Mouse (Mus musculus) kidney, adult 10 weeks (tissue): ENCODE data around the gene Hoxa6. TPM values are rescaled to one million over a fixed set of nuclear protein-coding genes. Genes with fewer than 3 reads are reported as not detected.

Source experiments
- polyA plus RNA-seq: library from polyadenylated mRNA; stranded (reverse); fragments of 350-450 nt; fragmentation: Illumina TruSeq; extraction: RNeasy Lipid Tissue Mini Kit (QIAGEN cat#74804); gene quantifications from one replicate; pipeline ENCODE4 v1.2.3, GENCODE M21; 2014; ENCODE audit warnings: low read depth, low replicate concordance

The Hoxa6 gene
- not detected for polyA plus RNA-seq

DNA sequence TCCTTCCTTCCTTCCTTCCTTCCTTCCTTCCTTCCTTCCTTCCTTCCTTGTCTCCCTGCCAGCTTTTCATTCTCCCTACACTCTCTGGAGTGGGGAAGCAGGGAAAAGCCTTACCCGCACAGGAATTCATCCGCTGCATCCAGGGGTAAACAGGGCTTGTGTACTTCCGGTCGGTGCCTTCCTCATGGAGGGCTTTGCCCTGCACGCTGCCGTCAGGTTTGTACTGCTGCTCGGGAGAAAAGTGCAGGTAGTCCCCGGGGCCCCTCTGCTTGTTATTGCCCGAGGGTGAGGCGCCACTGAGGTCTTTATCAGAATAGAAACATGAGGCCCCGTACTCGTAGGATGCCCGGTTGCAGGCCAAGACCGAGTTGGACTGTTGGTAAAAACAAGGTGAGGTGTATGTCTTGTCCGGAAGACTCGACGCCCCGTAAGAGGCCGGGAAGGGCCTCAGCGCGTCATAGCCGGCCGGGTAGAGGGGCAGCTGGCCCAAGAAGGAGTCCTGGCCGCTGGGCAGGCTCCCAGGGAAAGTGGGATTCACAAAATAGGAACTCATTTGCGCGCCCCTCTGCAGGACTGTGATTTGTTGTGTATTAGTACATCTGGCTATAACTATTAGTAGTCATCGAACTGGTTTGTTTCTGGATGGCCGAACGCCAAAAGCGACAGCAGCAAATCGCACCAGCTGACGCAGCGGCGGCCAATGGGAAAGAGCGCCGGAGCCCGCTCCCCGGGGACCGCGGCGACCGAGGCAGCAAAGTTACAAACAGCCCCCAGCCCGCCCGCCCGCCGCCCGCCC is at the start of gene Hoxa6:
Gene Hoxa6, minus strand, starts transcription at position 651 of the 796 bp plus-strand sequence.

GRCm38 (mm10) chr6:52245757-52246142 is 37.2 kb upstream of the Hoxa6 start, which contains the start of gene Hoxa11:
Gene Hoxa11 (minus strand): TSS chr6:52245810.

DNA sequence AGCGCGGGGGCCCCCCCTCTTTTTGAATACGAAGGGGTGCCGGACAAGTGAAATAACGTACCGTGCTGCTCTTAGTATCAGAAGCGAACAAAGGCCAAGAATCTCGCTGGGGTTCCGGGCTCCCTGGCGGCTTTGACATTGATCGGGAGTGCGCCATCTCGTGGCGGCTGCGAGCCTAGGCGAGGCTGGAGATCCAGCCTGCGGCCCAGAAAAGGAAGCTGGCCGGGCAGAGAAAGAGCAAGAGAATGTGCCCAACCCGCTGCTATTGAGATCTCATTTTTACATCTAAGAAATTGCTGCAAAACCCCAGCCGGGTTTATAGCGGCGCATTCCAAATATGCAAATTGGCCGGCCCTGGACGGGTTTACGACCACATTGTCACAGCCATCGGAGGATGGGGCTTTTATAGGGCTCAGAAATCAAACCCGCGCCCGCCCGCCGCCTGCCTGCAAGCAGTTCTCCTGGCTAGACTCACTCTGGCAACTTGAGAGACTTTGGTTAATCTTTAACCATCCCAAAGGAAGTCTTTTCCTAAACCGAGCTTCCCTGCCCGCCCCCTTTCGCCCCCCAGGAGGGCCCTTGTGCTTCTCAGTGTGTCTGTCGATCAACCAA is 32.0 kb upstream of the Hoxa6 start, which contains the start of gene Hoxa10:
Gene Hoxa10, minus strand, starts transcription at position 466 of the 612 bp plus-strand sequence.

GRCm38 (mm10) chr6:52230516-52231165 is 22.1 kb upstream of the Hoxa6 start, which contains the start of gene Hoxa9:
Gene Hoxa9 (minus strand): TSS chr6:52231089.

DNA sequence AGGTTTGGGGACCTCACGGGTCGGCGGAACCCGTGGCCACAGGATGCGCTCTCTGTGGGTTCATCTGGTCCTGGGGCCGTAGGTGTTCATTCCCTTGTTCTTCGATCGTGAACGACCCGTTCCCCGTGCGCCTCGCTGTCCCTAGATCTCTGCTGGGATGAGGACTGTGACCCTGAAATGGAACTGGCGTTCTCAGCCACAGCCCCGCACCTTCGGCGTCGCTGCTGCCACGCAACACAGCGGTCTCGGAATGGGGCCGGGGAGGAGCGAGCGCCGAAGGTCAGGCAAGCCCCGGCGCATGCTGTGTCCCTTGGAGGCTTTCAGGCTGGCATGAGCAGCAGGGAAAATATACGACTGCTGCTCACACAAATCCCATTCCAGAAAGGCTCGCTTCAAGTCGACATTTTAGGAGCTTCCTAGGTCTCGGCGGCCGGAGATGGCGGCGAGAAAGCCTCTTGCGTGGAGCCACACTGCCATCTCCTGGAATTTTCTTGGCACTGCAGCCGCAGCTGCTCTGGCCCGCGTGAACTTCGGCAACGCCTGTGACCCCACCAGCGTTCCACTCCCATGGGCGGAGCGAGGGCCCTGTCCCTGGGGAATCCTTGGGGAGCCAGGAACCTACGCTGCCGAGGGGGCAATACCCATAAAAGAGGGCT is 12.9 kb upstream of the Hoxa6 start, which contains the start of gene Hoxa7:
Gene Hoxa7, minus strand, starts transcription at position 518 of the 656 bp plus-strand sequence.

DNA sequence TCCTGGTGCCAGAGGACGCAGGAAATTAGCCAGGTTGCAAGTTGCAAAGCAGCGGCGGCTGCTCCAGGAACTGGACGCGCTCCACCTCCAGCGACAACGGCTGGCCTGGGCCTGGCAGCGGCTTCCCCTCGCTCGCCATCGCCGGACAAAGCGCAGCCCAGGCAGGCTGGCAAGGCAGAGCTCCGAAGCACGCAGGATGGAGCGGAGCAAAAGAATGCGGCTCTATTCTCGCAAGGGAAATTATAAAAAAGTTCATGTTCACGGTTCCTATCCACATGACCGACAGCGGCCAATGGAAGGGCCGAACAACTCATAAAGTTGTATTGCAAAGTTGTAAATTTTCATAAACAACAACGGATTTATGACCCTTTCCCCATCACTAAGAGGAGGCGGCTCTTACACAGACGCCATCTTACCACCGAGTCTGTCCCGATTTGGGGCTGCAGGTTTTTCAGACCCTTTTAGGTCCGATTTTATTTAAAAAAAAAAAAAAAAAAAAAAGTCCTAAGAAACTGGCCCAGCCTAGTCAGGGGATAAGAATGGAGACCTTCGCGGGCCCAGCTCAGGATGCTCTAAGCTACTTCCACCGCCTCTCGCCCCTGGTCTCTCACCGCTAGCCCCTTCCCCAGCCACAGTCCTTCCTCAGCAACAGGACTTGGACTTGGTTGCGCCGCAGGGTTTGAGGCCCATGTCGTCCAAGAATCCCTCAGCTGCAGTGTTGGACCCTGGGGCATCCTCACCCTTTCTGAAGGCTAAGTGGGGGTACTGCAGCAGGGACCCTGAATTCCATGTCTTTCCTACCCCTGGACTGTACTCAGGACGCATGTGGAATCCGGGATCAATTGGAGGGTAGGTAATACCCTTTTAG is 4.8 kb upstream of the Hoxa6 start, which contains the start of the genes Hoxa3 and Gm28308:
Gene Hoxa3, minus strand, starts transcription at position 218 of the 868 bp plus-strand sequence.
Gene Gm28308, minus strand, starts transcription at position 221 of the 868 bp plus-strand sequence.

DNA sequence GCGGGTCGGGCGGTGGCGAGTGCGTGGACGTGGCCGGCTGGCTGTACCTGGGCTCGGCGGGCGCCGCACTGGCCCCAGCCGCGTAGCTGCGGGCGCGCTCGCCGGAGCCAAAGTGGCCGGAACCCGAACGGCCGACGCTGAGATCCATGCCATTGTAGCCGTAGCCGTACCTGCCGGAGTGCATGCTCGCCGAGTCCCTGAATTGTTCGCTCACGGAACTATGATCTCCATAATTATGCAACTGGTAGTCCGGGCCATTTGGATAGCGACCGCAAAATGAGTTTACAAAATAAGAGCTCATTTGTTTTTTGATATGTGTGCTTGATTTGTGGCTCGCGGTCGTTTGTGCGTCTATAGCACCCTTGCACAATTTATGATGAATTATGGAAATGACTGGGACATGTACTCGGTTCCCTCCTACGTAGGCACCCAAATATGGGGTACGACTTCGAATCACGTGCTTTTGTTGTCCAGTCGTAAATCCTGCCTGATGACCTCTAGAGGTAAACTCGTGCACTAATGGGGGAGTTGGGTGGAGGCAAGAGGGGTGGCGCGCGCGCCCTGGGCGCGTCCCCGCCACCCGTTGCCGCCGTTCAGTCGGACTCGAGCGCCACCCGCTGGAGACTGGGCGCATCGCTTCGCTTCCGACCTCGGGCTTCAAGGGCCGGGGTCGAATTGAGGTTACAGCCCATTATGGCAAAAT is 4.3 kb downstream of the Hoxa6 start, which contains the start of gene Hoxa5:
Gene Hoxa5, minus strand, starts transcription at position 538 of the 703 bp plus-strand sequence.

GRCm38 (mm10) chr6:52190906-52191810 is 17.4 kb downstream of the Hoxa6 start, which contains the start of gene Hoxa4:
Gene Hoxa4 (minus strand): TSS chr6:52191753.

GRCm38 (mm10) chr6:52177061-52177735 is 31.3 kb downstream of the Hoxa6 start, which contains the start of gene 5730596B20Rik:
Gene 5730596B20Rik (plus strand): TSS chr6:52177498.

DNA sequence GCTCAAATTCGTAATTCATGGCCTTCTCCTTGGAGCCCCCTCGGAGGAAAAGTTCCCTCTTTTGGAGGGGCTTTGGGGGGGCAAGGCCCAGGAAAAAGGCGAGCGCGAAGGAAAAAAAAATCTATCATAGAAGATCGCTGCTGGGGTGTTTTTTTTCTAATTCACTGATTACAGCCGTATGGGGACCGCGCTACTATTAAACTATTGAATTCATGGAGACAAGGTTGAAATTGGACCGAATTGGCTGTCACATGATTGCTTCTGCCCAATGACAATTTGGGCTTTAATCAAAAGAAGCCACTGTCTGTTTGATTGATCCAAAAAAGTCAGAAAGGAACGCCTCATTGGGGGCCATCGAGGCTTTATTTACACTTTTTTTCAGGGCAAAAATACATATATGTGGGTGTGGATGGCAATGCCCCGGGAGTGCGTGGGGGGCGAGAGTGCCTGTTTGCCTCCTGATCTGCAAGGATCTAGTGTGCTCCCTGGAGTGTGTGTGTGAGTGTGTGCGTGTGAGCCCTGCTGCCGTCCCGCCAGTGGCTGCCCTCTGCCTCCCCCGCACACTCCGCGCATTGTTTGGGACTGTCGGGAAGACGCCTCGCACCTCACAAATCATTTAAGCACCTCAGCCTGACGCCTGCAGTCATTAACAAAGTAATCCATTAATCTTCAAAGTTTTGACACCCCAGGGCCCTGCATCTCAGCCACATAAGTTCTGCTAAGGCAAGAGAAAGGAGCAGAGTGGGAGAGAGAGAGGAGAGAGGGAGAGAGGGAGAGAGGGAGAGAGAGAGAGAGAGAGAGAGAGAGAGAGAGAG is 43.7 kb downstream of the Hoxa6 start, which contains the start of gene Hoxa2:
Gene Hoxa2, minus strand, starts transcription at position 206 of the 815 bp plus-strand sequence.

GRCm38 (mm10) chr6:52158276-52159051 is 50.1 kb downstream of the Hoxa6 start, which contains the start of gene Hoxa1:
Gene Hoxa1 (minus strand): TSS chr6:52158317.

Other genes with a start within 250 kb of the Hoxa6 start
- gene Skap2, start 196.2 kb downstream of the Hoxa6 start, polyA plus RNA-seq, result 76.1 TPM
- gene Hoxa1, start 50.4 kb downstream of the Hoxa6 start, polyA plus RNA-seq, result 1.6 TPM
- gene Hoxa2, start 43.9 kb downstream of the Hoxa6 start, polyA plus RNA-seq, result 1.6 TPM
- gene 5730596B20Rik, start 31.2 kb downstream of the Hoxa6 start, polyA plus RNA-seq, result 0.16 TPM
- 2.3 TPM for gene Hoxa4, start 17.0 kb downstream of the Hoxa6 start, polyA plus RNA-seq
- gene Hoxa5, start 4.1 kb downstream of the Hoxa6 start, polyA plus RNA-seq, result 22.0 TPM
- 8.8 TPM for gene Hoxa3, start 4.6 kb upstream of the Hoxa6 start, polyA plus RNA-seq
- gene Gm28308, start 4.6 kb upstream of the Hoxa6 start, polyA plus RNA-seq, result not detected
- gene Hoxa7, start 13.1 kb upstream of the Hoxa6 start, polyA plus RNA-seq, result 26.5 TPM
- 58.5 TPM for gene Hoxa9, start 22.4 kb upstream of the Hoxa6 start, polyA plus RNA-seq
- 76.9 TPM for gene Hoxa10, start 32.1 kb upstream of the Hoxa6 start, polyA plus RNA-seq
- 2.5 TPM for gene Hoxa11, start 37.1 kb upstream of the Hoxa6 start, polyA plus RNA-seq
- not detected for gene Hoxa13, start 52.2 kb upstream of the Hoxa6 start, polyA plus RNA-seq
- gene Evx1, start 104.8 kb upstream of the Hoxa6 start, polyA plus RNA-seq, result not detected